Mouse (Mus musculus) ES-E14 (cell line): ENCODE measurements around the gene Tma7. TPM values are rescaled to one million over a fixed set of nuclear protein-coding genes. Genes with fewer than 3 reads are reported as not detected.

ENCODE experiments used
- DNase-seq: peaks from one replicate; pipeline ENCODE4 v3.0.0-alpha.2; 2013; ENCODE audit warnings: low read depth, low spot score
- H3K27ac ChIP-seq: 2 replicates; pipeline ENCODE4 v1.5.1; 2012; ENCODE audit warnings: low read depth, mild to moderate bottlenecking, low read length, moderate library complexity, mixed read lengths; ENCODE audit not compliant: poor library complexity, insufficient read depth, severe bottlenecking
- H3K36me3 ChIP-seq: 2 replicates; pipeline ENCODE4 v1.6.1; 2012; ENCODE audit warnings: mild to moderate bottlenecking, low read length, moderate library complexity, mixed read lengths; ENCODE audit not compliant: control insufficient read depth, poor library complexity, insufficient read depth, severe bottlenecking
- H3K4me1 ChIP-seq, 2 experiments: fragments of 150-350 bp in 1 of 2; sonication (generic) in 1 of 2; 2 replicates each; pipeline ENCODE4 v1.6.1; 2012; ENCODE audit warnings: low read length in 2 of 2, mild to moderate bottlenecking in 1 of 2, mixed read lengths in 1 of 2; ENCODE audit not compliant: control insufficient read depth in 2 of 2, insufficient read depth in 2 of 2, poor library complexity in 1 of 2
- H3K4me3 ChIP-seq, 2 experiments: fragments of 150-350 bp in 1 of 2; sonication (generic) in 1 of 2; 2 replicates each; pipeline ENCODE4 v1.5.1; 2012; ENCODE audit warnings: low read length in 2 of 2, low read depth in 1 of 2, mild to moderate bottlenecking in 1 of 2, mixed read lengths in 1 of 2; ENCODE audit not compliant: insufficient read depth in 1 of 2, poor library complexity in 1 of 2, severe bottlenecking in 1 of 2
- H3K9ac ChIP-seq: 2 replicates; pipeline ENCODE4 v1.6.1; 2012; ENCODE audit warnings: low read depth, mild to moderate bottlenecking, low read length, mixed read lengths; ENCODE audit not compliant: poor library complexity, insufficient read depth, severe bottlenecking
- H3K9me3 ChIP-seq: fragments of 150-350 bp; sonication (generic); 2 replicates; pipeline ENCODE4 v1.6.1; 2012; ENCODE audit warnings: low read depth, mild to moderate bottlenecking, low read length; ENCODE audit not compliant: control insufficient read depth, insufficient read depth
- CHD2 ChIP-seq: IDR thresholded peaks from 2 replicates; pipeline ENCODE4 v1.6.1; 2014; ENCODE audit warnings: mild to moderate bottlenecking, low read depth, low read length, inconsistent platforms
- HCFC1 ChIP-seq: IDR thresholded peaks from 2 replicates; pipeline ENCODE4 v1.6.1; 2012; ENCODE audit warnings: low read length, inconsistent platforms, borderline replicate concordance; ENCODE audit not compliant: insufficient read depth
- MAFK ChIP-seq: IDR thresholded peaks from 2 replicates; pipeline ENCODE4 v1.6.1; 2014; ENCODE audit warnings: mild to moderate bottlenecking, low read depth, low read length, inconsistent platforms; ENCODE audit not compliant: insufficient read depth
- ZC3H11A ChIP-seq: IDR thresholded peaks from 2 replicates; pipeline ENCODE4 v1.6.1; 2012; ENCODE audit warnings: low read depth, mild to moderate bottlenecking, inconsistent platforms, low read length, borderline replicate concordance
- ZNF384 ChIP-seq: IDR thresholded peaks from 2 replicates; pipeline ENCODE4 v1.6.1; 2012; ENCODE audit warnings: low read depth, low read length, inconsistent platforms
- in situ Hi-C, 2 experiments: fragments of 600-800 bp; cut with MboI; formaldehyde crosslinking; loops; one replicate each; pipeline ENCODE4 v1.15.1; 2025; ENCODE audit warnings: low sequenced_read_pairs in 2 of 2, inconsistent platforms in 1 of 2; ENCODE audit not compliant: unreplicated experiment in 2 of 2
- total RNA-seq: library from RNA; depleted of rRNA; stranded (reverse); fragments of 300-350 nt; gene quantifications from 2 replicates; pipeline ENCODE4 v1.2.3, GENCODE M21; 2012; rRNA removed

Tma7 gene
- 266 and 347 TPM in 2 replicates for total RNA-seq

DNA sequence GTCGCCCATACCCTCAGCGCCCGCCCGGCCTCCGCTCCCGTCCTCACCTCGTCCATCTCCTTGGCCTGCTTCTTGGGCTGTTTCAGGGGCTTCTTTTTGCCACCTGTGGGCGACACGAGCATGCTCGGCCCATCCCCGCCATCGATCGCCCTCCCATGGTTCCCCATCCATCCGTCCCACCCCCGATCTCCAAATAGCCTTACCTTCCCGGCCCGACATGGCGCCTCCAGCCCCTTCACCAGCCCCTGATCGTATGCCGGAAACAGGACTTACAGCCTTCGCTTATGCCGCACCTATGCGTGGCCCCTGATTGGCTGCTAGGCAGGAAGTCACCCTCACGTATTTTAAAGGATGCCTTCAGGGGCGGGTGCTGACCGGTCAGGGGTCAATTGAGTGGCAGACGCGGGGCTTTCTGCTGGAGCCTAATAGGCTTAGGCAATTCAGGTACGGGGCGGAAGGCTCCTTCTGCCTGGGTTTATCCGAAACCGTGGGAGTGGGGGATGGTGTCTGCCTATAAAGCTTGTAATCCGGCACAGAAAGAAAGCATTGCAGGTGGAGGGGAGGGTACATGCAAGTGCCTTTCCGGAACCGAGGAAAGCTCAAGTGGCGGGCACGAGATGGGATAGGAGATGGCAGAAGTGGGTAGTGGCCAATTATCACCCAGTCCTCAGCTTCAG lies at the start of gene Tma7, which contains the start of gene Ccdc51:
TSS of gene Tma7 (minus strand) at position 464 of the 677 bp plus-strand sequence.
TSS of gene Ccdc51 (plus strand) at position 370 of the 677 bp plus-strand sequence.
- peak within 1 kb of the TSS; percentile 70 for H3K27ac ChIP-seq
- peaks cover 5% of the 10 kb centered on the region for H3K36me3 ChIP-seq
- in situ Hi-C loops = no loop called here
- H3K4me3 ChIP-seq = peak within 1 kb of the TSS; percentile 67 to 94
- peaks cover 0 to 11% of the 10 kb centered on the region in 2 experiments; a peak in 1 of 4 replicates for H3K4me1 ChIP-seq
- peak within 1 kb of the TSS; percentile 99 for H3K9ac ChIP-seq
- DNase-seq = peak; percentile 86
- TF ChIP-seq ZC3H11A = no peak
- no peak for TF ChIP-seq CHD2
- no peak for TF ChIP-seq MAFK
- TF ChIP-seq HCFC1 = no peak
- TF ChIP-seq ZNF384 = no peak
- H3K9me3 ChIP-seq = no peaks in the 10 kb centered on the region

DNA sequence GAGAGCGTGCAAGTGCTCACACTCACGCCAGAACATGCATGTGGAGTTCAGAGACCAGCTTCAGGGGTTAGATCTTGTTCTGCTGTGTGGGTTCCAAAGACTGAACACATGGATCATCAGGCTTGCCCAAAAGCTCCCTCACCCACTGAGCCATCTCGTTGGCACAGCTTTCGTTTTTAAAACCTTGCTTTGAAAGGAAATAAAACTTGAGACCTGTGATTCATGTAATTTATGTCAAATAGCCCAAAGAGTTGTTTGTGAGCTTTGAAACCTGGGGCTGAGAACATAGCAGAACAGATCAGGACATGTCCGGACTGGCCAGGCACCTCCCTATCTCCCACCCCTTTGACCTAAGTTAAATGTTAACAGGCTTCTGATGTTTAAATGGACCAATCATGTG lies 47.7 kb upstream of the Tma7 start:
- no peak for DNase-seq
- Histone ChIP-seq H3K27ac (no peak overlapping the region), H3K36me3 (no peaks in the 10 kb centered on the region), H3K9ac (no peak overlapping the region), H3K4me3 (no peak overlapping the region), H3K4me1 (no peaks in the 10 kb centered on the region), H3K9me3 (no peaks in the 10 kb centered on the region)
- TF ChIP-seq ZC3H11A (no peak), MAFK (no peak), HCFC1 (no peak), ZNF384 (no peak), CHD2 (no peak)
- in situ Hi-C loops = no loop called here

DNA sequence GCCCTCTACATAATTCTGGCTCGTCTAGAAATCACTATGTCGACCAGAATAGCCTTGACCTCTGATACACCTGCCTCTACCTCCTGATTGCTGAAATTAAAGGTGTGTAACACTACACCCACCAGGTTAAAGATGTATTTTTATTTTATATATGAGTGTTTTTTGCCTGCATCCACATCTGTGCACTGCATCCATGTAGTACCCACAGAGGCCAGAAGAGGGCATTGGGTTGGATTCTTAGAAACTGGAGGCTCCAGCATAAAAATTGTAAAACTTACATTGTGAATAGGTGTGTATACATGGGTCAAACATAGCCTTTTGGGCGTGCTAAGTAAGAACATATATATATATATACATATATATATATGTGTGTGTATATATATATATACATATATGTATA lies 45.8 kb upstream of the Tma7 start:
- H3K9me3 ChIP-seq = no peaks in the 10 kb centered on the region
- H3K9ac ChIP-seq = no peak overlapping the region
- DNase-seq = no peak
- TF ChIP-seq ZNF384 (no peak), HCFC1 (no peak), MAFK (no peak), ZC3H11A (no peak), CHD2 (no peak)
- no peaks in the 10 kb centered on the region for H3K4me1 ChIP-seq
- in situ Hi-C loops = loop anchor here in 1 of 2 experiments (10.0 kb wide), 1 partner anchor 123 kb away; no protein-coding TSS in a partner anchor
- H3K36me3 ChIP-seq = no peaks in the 10 kb centered on the region
- H3K27ac ChIP-seq = no peak overlapping the region
- H3K4me3 ChIP-seq = no peak overlapping the region

DNA sequence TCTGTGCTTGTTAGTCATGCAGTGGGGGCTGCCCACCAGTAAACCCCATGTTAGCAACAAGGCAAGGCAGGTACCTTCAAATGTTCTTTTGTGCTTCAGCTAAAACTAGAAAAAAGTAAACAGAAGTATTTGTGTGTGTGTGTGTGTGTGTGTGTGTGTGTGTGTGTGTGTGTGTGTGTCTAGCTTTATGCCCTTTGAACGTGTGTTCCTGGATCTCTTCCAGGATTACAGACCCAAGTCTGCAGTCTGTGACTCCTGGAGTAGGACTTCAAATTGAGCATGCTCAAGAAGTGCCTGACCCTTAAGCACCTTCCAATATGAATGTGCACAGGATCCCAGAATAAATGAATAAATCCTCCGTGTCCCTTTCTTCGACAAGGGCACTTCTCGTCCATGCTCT lies 44.7 kb upstream of the Tma7 start:
- DNase-seq = no peak
- Histone ChIP-seq H3K27ac (no peak overlapping the region), H3K4me1 (no peaks in the 10 kb centered on the region), H3K9me3 (no peaks in the 10 kb centered on the region), H3K9ac (no peak overlapping the region), H3K36me3 (no peaks in the 10 kb centered on the region), H3K4me3 (no peak overlapping the region)
- TF ChIP-seq HCFC1 (no peak), CHD2 (no peak), ZC3H11A (no peak), ZNF384 (no peak), MAFK (no peak)
- in situ Hi-C loops = loop anchor here in 1 of 2 experiments (10.0 kb wide), 1 partner anchor 122 kb away; no protein-coding TSS in a partner anchor

DNA sequence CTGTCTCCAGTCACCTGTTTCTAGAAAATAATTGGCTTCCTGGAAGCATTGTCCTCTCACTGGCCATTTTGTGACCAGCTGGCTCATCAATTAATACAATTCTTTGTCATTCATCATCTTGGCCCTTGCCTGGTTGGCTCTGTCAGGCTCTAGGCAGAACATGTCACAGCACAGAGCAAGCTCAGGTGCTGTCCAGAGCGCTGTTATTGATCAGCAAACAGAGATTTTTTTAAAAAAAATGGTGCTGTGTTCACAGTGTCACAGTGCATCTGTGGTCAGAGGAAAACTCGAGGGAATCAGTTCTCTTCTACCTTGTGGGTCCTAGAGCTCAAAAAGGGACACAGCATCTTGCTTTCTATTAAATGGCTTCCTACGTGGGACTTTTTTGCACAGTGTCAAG lies 43.1 kb upstream of the Tma7 start:
- Histone ChIP-seq H3K9ac (no peak overlapping the region), H3K4me1 (no peaks in the 10 kb centered on the region), H3K4me3 (no peak overlapping the region), H3K27ac (no peak overlapping the region), H3K36me3 (no peaks in the 10 kb centered on the region), H3K9me3 (no peaks in the 10 kb centered on the region)
- DNase-seq = no peak
- TF ChIP-seq MAFK (no peak), ZC3H11A (no peak), CHD2 (no peak), HCFC1 (no peak), ZNF384 (no peak)
- in situ Hi-C loops = loop anchor here in 1 of 2 experiments (10.0 kb wide), 1 partner anchor 121 kb away; no protein-coding TSS in a partner anchor
